Mouse (Mus musculus) thymus, postnatal 0 days (tissue): ENCODE data around the gene Rnaseh2a. TPM values are rescaled to one million over a fixed set of nuclear protein-coding genes. Genes with fewer than 3 reads are reported as not detected.

ENCODE experiments used
- DNase-seq: peaks from one replicate; pipeline ENCODE4 v3.0.0-alpha.2; 2015; ENCODE audit warnings: low spot score
- microRNA-seq: library from miRNA; unstranded; fragments of <30 nt; microRNA quantifications from one replicate; pipeline ENCODE4, GENCODE M21; 2016; ENCODE audit warnings: borderline number of aligned reads
- polyA plus RNA-seq: library from polyadenylated mRNA; unstranded; fragments of >200 nt; fragmentation: Nextera tagmentation; extraction: Ambion mirVana; gene quantifications from 2 replicates; pipeline ENCODE4 v1.2.1, GENCODE M21; 2015

The Rnaseh2a gene
- polyA plus RNA-seq, 1 experiment from 2014 or later = 150 TPM

DNA sequence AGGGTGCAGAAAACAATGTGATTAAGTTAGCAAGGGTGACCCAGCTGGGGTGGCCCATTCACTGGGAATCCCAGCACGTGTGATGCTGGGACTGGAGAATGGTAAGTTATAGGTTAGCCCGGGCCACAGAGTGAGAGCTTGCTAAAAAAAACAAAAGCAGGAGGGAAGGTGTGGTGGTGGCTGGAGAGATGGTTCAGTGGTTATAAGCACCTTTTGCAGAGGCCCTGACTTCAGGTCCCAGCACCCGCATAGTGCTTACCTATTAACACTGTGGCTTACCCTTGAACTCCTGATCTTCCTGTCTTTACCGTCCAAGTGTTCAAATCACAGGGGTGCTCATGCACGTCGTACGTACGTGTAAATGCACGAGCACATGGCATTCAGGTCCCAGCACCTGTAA lies 62.5 kb downstream of the Rnaseh2a start:
- no peak for DNase-seq

Small RNAs within 50 kb of the gene (microRNA-seq; reads per million reads assigned to microRNA genes)
- not detected for gene Gm24197

Other genes with a start within 250 kb of the Rnaseh2a start
- gene G430095P16Rik, start 246.8 kb downstream of the Rnaseh2a start, polyA plus RNA-seq = 2.4 and 3.6 TPM in 2 replicates
- 7.2 and 11.7 TPM in 2 replicates for gene Nfix, start 169.4 kb downstream of the Rnaseh2a start, polyA plus RNA-seq
- gene Dand5, start 146.9 kb downstream of the Rnaseh2a start, polyA plus RNA-seq = 4.0 and 4.4 TPM in 2 replicates
- 56.4 and 57.4 TPM in 2 replicates for gene Gadd45gip1, start 138.2 kb downstream of the Rnaseh2a start, polyA plus RNA-seq
- 120 and 141 TPM in 2 replicates for gene Rad23a, start 129.1 kb downstream of the Rnaseh2a start, polyA plus RNA-seq
- 383 and 479 TPM in 2 replicates for gene Calr, start 122.8 kb downstream of the Rnaseh2a start, polyA plus RNA-seq
- gene Farsa, start 112.8 kb downstream of the Rnaseh2a start, polyA plus RNA-seq = 92.4 and 93.1 TPM in 2 replicates
- gene Syce2, start 97.7 kb downstream of the Rnaseh2a start, polyA plus RNA-seq = 104 and 110 TPM in 2 replicates
- 27.1 and 29.1 TPM in 2 replicates for gene Gcdh, start 75.8 kb downstream of the Rnaseh2a start, polyA plus RNA-seq
- 0.37 and 0.43 TPM in 2 replicates for gene Klf1, start 67.8 kb downstream of the Rnaseh2a start, polyA plus RNA-seq
- gene Dnase2a, start 61.2 kb downstream of the Rnaseh2a start, polyA plus RNA-seq = 12.8 and 12.9 TPM in 2 replicates
- 0.08 and 0.22 TPM in 2 replicates for gene Mast1, start 32.4 kb downstream of the Rnaseh2a start, polyA plus RNA-seq
- 0.10 and 0.23 TPM in 2 replicates for gene Rtbdn, start 22.8 kb downstream of the Rnaseh2a start, polyA plus RNA-seq
- gene Gm49661, start 334 bp downstream of the Rnaseh2a start, polyA plus RNA-seq = not detected in 2 replicates
- 450 and 476 TPM in 2 replicates for gene Prdx2, start 180 bp downstream of the Rnaseh2a start, polyA plus RNA-seq
- gene Junb, start 9.0 kb upstream of the Rnaseh2a start, polyA plus RNA-seq = 71.2 and 71.6 TPM in 2 replicates
- gene Hook2, start 20.8 kb upstream of the Rnaseh2a start, polyA plus RNA-seq = 14.9 and 16.0 TPM in 2 replicates
- 0.12 TPM in 1 of 2 replicates, not detected in the other for gene Best2, start 44.8 kb upstream of the Rnaseh2a start, polyA plus RNA-seq
- gene Asna1, start 55.5 kb upstream of the Rnaseh2a start, polyA plus RNA-seq = 90.7 and 95.8 TPM in 2 replicates
- gene Trir, start 57.1 kb upstream of the Rnaseh2a start, polyA plus RNA-seq = 172 and 191 TPM in 2 replicates
- gene Tnpo2, start 67.1 kb upstream of the Rnaseh2a start, polyA plus RNA-seq = 27.4 and 29.0 TPM in 2 replicates
- gene Fbxw9, start 90.3 kb upstream of the Rnaseh2a start, polyA plus RNA-seq = 15.0 and 18.0 TPM in 2 replicates
- gene Gm5741, start 98.2 kb upstream of the Rnaseh2a start, polyA plus RNA-seq = not detected in 2 replicates
- 78.0 and 80.5 TPM in 2 replicates for gene Dhps, start 102.0 kb upstream of the Rnaseh2a start, polyA plus RNA-seq
- 142 and 149 TPM in 2 replicates for gene Wdr83os, start 111.0 kb upstream of the Rnaseh2a start, polyA plus RNA-seq
- gene Wdr83, start 111.5 kb upstream of the Rnaseh2a start, polyA plus RNA-seq = 53.4 and 54.2 TPM in 2 replicates
- 64.0 and 68.4 TPM in 2 replicates for gene Man2b1, start 113.5 kb upstream of the Rnaseh2a start, polyA plus RNA-seq
- 0.50 and 0.53 TPM in 2 replicates for gene Zfp791, start 153.3 kb upstream of the Rnaseh2a start, polyA plus RNA-seq
- gene Cks1brt, start 182.2 kb upstream of the Rnaseh2a start, polyA plus RNA-seq = 0.05 TPM in 1 of 2 replicates, not detected in the other